Mouse (Mus musculus) kidney, postnatal 36 days (tissue): ENCODE results near the gene Duox1.

Experiments used
- DNase-seq, 2 experiments: peaks; one replicate each; pipeline ENCODE4 v3.0.0; 2021 to 2022; ENCODE audit warnings: mixed read lengths in 2 of 2

Gene Duox1

GRCm38 (mm10) chr2:122356187-122356586 is 40.7 kb downstream of the Duox1 start:
- DNase-seq = peak; percentile 19 to 32

- no peak for DNase-seq
Measured at GRCm38 (mm10) chr2:122360310-122360709, 44.8 kb downstream of the Duox1 start.

- no peak for DNase-seq
Measured at GRCm38 (mm10) chr2:122361181-122361580, 45.7 kb downstream of the Duox1 start.

GRCm38 (mm10) chr2:122361868-122362621 is 46.6 kb downstream of the Duox1 start:
- DNase-seq = no peak

GRCm38 (mm10) chr2:122362622-122363523 is 47.4 kb downstream of the Duox1 start:
- no peak for DNase-seq

GRCm38 (mm10) chr2:122364352-122364944 is 49.0 kb downstream of the Duox1 start:
- no peak for DNase-seq

GRCm38 (mm10) chr2:122365244-122365866 is 49.9 kb downstream of the Duox1 start:
- peak in 1 of 2 experiments; percentile 18 for DNase-seq

- DNase-seq = no peak
Measured at GRCm38 (mm10) chr2:122366039-122366438, 50.6 kb downstream of the Duox1 start.

GRCm38 (mm10) chr2:122366706-122367105 is 51.2 kb downstream of the Duox1 start:
- DNase-seq = no peak

GRCm38 (mm10) chr2:122367181-122367580 is 51.7 kb downstream of the Duox1 start:
- DNase-seq = no peak

GRCm38 (mm10) chr2:122367701-122368080 is 52.2 kb downstream of the Duox1 start:
- DNase-seq = no peak

GRCm38 (mm10) chr2:122368081-122368971 is 52.9 kb downstream of the Duox1 start:
- peak; percentile 35 to 62 for DNase-seq

- DNase-seq = peak; percentile 88 to 94
Measured at GRCm38 (mm10) chr2:122368995-122369739, 53.7 kb downstream of the Duox1 start, which contains the start of gene Shf. Gene Shf, minus strand, starts transcription at chr2:122369162.

- DNase-seq = no peak
Measured at GRCm38 (mm10) chr2:122370101-122370750, 54.8 kb downstream of the Duox1 start.

GRCm38 (mm10) chr2:122372067-122372466 is 56.6 kb downstream of the Duox1 start:
- DNase-seq = no peak

GRCm38 (mm10) chr2:122372541-122372940 is 57.1 kb downstream of the Duox1 start:
- no peak for DNase-seq

- no peak for DNase-seq
Measured at GRCm38 (mm10) chr2:122374012-122374411, 58.5 kb downstream of the Duox1 start.

GRCm38 (mm10) chr2:122374666-122375331 is 59.3 kb downstream of the Duox1 start:
- no peak for DNase-seq

GRCm38 (mm10) chr2:122375391-122375991 is 60.0 kb downstream of the Duox1 start:
- peak; percentile 94 to 96 for DNase-seq
